Mouse (Mus musculus): ENCODE results near the gene Camk2d. TPM values are rescaled to one million over a fixed set of nuclear protein-coding genes. Genes with fewer than 3 reads are reported as not detected.

Camk2d gene
- total RNA-seq, 1 experiment: 12.4 TPM

DNA sequence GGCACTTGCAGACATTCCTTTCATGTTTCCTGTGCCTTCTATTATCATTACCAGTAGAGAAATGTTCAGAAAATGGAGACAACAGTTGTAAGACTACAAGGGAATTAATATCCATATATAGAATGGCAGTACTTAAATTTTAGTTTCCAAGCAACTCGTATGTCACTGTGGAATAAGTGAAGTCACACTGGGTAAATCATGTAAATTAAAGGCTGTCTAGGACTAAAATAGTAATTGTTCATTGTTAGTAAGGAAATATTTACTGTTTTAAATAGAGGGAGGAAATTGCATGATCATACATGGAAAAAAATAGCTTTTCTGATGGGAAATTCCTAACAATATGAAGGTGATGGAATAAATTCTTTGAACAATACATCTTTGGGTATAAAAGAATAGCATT lies 57.0 kb downstream of the Camk2d start:
- no peak overlapping the region for H3K4me3 ChIP-seq (ENCODE audit: insufficient read depth in 1 of 2, low read depth in 1 of 2, low read length in 2 of 2, poor library complexity in 1 of 2, severe bottlenecking in 1 of 2)
- H3K9ac ChIP-seq (ENCODE audit: insufficient read depth, low read depth, low read length, poor library complexity, severe bottlenecking): no peak overlapping the region
- no peak overlapping the region for H3K27ac ChIP-seq (ENCODE audit: insufficient read depth, low read depth, low read length, poor library complexity, severe bottlenecking)
- DNase-seq (ENCODE audit: low read depth, low spot score): no peak
- TF ChIP-seq ZNF384 (IDR thresholded peaks at IDR 0.05; ENCODE audit: low read depth, low read length): no peak
- TF ChIP-seq CHD2 (IDR thresholded peaks at IDR 0.05; ENCODE audit: low read depth, low read length): no peak
- no peak for TF ChIP-seq MAFK (IDR thresholded peaks at IDR 0.05; ENCODE audit: insufficient read depth, low read depth, low read length)
- no peak for TF ChIP-seq ZC3H11A (IDR thresholded peaks at IDR 0.05; ENCODE audit: borderline replicate concordance, low read depth, low read length)
- TF ChIP-seq HCFC1 (IDR thresholded peaks at IDR 0.05; ENCODE audit: borderline replicate concordance, insufficient read depth, low read length): no peak
- no peaks in the 10 kb centered on the region for H3K36me3 ChIP-seq (ENCODE audit: control insufficient read depth, insufficient read depth, low read length, poor library complexity, severe bottlenecking)
- H3K4me1 ChIP-seq (ENCODE audit: control insufficient read depth in 2 of 2, insufficient read depth in 2 of 2, low read length in 2 of 2, poor library complexity in 1 of 2): no peaks in the 10 kb centered on the region
- in situ Hi-C loops (cut with MboI; ENCODE audit: low sequenced_read_pairs in 2 of 2, unreplicated experiment in 2 of 2): no loop called here
- no peaks in the 10 kb centered on the region for H3K9me3 ChIP-seq (ENCODE audit: control insufficient read depth, insufficient read depth, low read depth, low read length)

GRCm38 (mm10) chr3:126656173-126656572 lies 60.1 kb downstream of the Camk2d start:
- no peak for TF ChIP-seq MAFK (IDR thresholded peaks at IDR 0.05; ENCODE audit: insufficient read depth, low read depth, low read length)
- TF ChIP-seq HCFC1 (IDR thresholded peaks at IDR 0.05; ENCODE audit: borderline replicate concordance, insufficient read depth, low read length): no peak
- no peak for TF ChIP-seq ZC3H11A (IDR thresholded peaks at IDR 0.05; ENCODE audit: borderline replicate concordance, low read depth, low read length)
- TF ChIP-seq CHD2 (IDR thresholded peaks at IDR 0.05; ENCODE audit: low read depth, low read length): no peak
- TF ChIP-seq ZNF384 (IDR thresholded peaks at IDR 0.05; ENCODE audit: low read depth, low read length): no peak
- no peaks in the 10 kb centered on the region for H3K4me1 ChIP-seq (ENCODE audit: control insufficient read depth in 2 of 2, insufficient read depth in 2 of 2, low read length in 2 of 2, poor library complexity in 1 of 2)
- in situ Hi-C loops (cut with MboI; ENCODE audit: low sequenced_read_pairs in 2 of 2, unreplicated experiment in 2 of 2): no loop called here

DNA sequence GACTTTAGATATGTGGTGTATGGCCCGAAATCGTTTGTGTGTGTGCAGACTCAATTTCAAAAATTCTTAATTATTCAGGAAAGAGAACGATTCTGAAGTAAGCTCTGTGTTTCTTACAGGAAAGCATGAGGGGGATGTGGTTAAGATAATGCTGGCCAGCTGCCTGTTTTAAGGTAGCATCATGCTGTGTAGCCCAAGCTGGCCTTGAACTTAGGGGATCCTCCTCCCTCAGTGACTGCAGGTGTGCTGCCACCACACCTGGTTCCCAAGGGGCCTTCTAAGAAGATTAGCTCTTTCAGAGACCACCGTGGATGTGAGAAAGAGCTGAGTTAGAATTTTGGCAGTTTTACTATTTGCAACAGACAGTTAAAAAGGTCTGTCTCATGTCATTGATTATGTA lies 61.8 kb downstream of the Camk2d start:
- TF ChIP-seq CHD2 (IDR thresholded peaks at IDR 0.05; ENCODE audit: low read depth, low read length) (no peak), HCFC1 (IDR thresholded peaks at IDR 0.05; ENCODE audit: borderline replicate concordance, insufficient read depth, low read length) (no peak), ZNF384 (IDR thresholded peaks at IDR 0.05; ENCODE audit: low read depth, low read length) (no peak), ZC3H11A (IDR thresholded peaks at IDR 0.05; ENCODE audit: borderline replicate concordance, low read depth, low read length) (no peak), MAFK (IDR thresholded peaks at IDR 0.05; ENCODE audit: insufficient read depth, low read depth, low read length) (no peak)
- H3K27ac ChIP-seq (ENCODE audit: insufficient read depth, low read depth, low read length, poor library complexity, severe bottlenecking): no peak overlapping the region
- no peaks in the 10 kb centered on the region for H3K36me3 ChIP-seq (ENCODE audit: control insufficient read depth, insufficient read depth, low read length, poor library complexity, severe bottlenecking)
- DNase-seq (ENCODE audit: low read depth, low spot score): no peak
- no peaks in the 10 kb centered on the region for H3K4me1 ChIP-seq (ENCODE audit: control insufficient read depth in 2 of 2, insufficient read depth in 2 of 2, low read length in 2 of 2, poor library complexity in 1 of 2)
- H3K9ac ChIP-seq (ENCODE audit: insufficient read depth, low read depth, low read length, poor library complexity, severe bottlenecking): no peak overlapping the region
- no peak overlapping the region for H3K4me3 ChIP-seq (ENCODE audit: insufficient read depth in 1 of 2, low read depth in 1 of 2, low read length in 2 of 2, poor library complexity in 1 of 2, severe bottlenecking in 1 of 2)
- in situ Hi-C loops (cut with MboI; ENCODE audit: low sequenced_read_pairs in 2 of 2, unreplicated experiment in 2 of 2): no loop called here
- H3K9me3 ChIP-seq (ENCODE audit: control insufficient read depth, insufficient read depth, low read depth, low read length): no peaks in the 10 kb centered on the region

More at GRCm38 (mm10) chr3:126656173-126656572, 60.1 kb downstream of the Camk2d start:
- H3K36me3 ChIP-seq (ENCODE audit: control insufficient read depth, insufficient read depth, low read length, poor library complexity, severe bottlenecking): no peaks in the 10 kb centered on the region
- H3K27ac ChIP-seq (ENCODE audit: insufficient read depth, low read depth, low read length, poor library complexity, severe bottlenecking): no peak overlapping the region
- H3K4me3 ChIP-seq (ENCODE audit: insufficient read depth in 1 of 2, low read depth in 1 of 2, low read length in 2 of 2, poor library complexity in 1 of 2, severe bottlenecking in 1 of 2): no peak overlapping the region
- DNase-seq (ENCODE audit: low read depth, low spot score): no peak
- no peak overlapping the region for H3K9ac ChIP-seq (ENCODE audit: insufficient read depth, low read depth, low read length, poor library complexity, severe bottlenecking)
- H3K9me3 ChIP-seq (ENCODE audit: control insufficient read depth, insufficient read depth, low read depth, low read length): no peaks in the 10 kb centered on the region

GRCm38 (mm10) chr3:126658791-126659190 lies 62.7 kb downstream of the Camk2d start:
- in situ Hi-C loops (cut with MboI; ENCODE audit: low sequenced_read_pairs in 2 of 2, unreplicated experiment in 2 of 2): no loop called here
- Histone ChIP-seq H3K4me1 (ENCODE audit: control insufficient read depth in 2 of 2, insufficient read depth in 2 of 2, low read length in 2 of 2, poor library complexity in 1 of 2) (no peaks in the 10 kb centered on the region), H3K4me3 (ENCODE audit: insufficient read depth in 1 of 2, low read depth in 1 of 2, low read length in 2 of 2, poor library complexity in 1 of 2, severe bottlenecking in 1 of 2) (no peak overlapping the region), H3K36me3 (ENCODE audit: control insufficient read depth, insufficient read depth, low read length, poor library complexity, severe bottlenecking) (no peaks in the 10 kb centered on the region), H3K9ac (ENCODE audit: insufficient read depth, low read depth, low read length, poor library complexity, severe bottlenecking) (no peak overlapping the region), H3K27ac (ENCODE audit: insufficient read depth, low read depth, low read length, poor library complexity, severe bottlenecking) (no peak overlapping the region), H3K9me3 (ENCODE audit: control insufficient read depth, insufficient read depth, low read depth, low read length) (no peaks in the 10 kb centered on the region)
- TF ChIP-seq ZNF384 (IDR thresholded peaks at IDR 0.05; ENCODE audit: low read depth, low read length): no peak
- no peak for DNase-seq (ENCODE audit: low read depth, low spot score)

- TF ChIP-seq ZNF384 (IDR thresholded peaks at IDR 0.05; ENCODE audit: low read depth, low read length): no peak
- TF ChIP-seq HCFC1 (IDR thresholded peaks at IDR 0.05; ENCODE audit: borderline replicate concordance, insufficient read depth, low read length): no peak
- no peak for TF ChIP-seq CHD2 (IDR thresholded peaks at IDR 0.05; ENCODE audit: low read depth, low read length)
- TF ChIP-seq ZC3H11A (IDR thresholded peaks at IDR 0.05; ENCODE audit: borderline replicate concordance, low read depth, low read length): no peak
- TF ChIP-seq MAFK (IDR thresholded peaks at IDR 0.05; ENCODE audit: insufficient read depth, low read depth, low read length): no peak
- H3K9ac ChIP-seq (ENCODE audit: insufficient read depth, low read depth, low read length, poor library complexity, severe bottlenecking): no peak overlapping the region
- no peak overlapping the region for H3K27ac ChIP-seq (ENCODE audit: insufficient read depth, low read depth, low read length, poor library complexity, severe bottlenecking)
- DNase-seq (ENCODE audit: low read depth, low spot score): no peak
- no peaks in the 10 kb centered on the region for H3K36me3 ChIP-seq (ENCODE audit: control insufficient read depth, insufficient read depth, low read length, poor library complexity, severe bottlenecking)
- H3K4me3 ChIP-seq (ENCODE audit: insufficient read depth in 1 of 2, low read depth in 1 of 2, low read length in 2 of 2, poor library complexity in 1 of 2, severe bottlenecking in 1 of 2): no peak overlapping the region
- no peaks in the 10 kb centered on the region for H3K9me3 ChIP-seq (ENCODE audit: control insufficient read depth, insufficient read depth, low read depth, low read length)
- no peaks in the 10 kb centered on the region for H3K4me1 ChIP-seq (ENCODE audit: control insufficient read depth in 2 of 2, insufficient read depth in 2 of 2, low read length in 2 of 2, poor library complexity in 1 of 2)
- in situ Hi-C loops (cut with MboI; ENCODE audit: low sequenced_read_pairs in 2 of 2, unreplicated experiment in 2 of 2): no loop called here
These were observed 63.1 kb downstream of the Camk2d start for GRCm38 (mm10) chr3:126659235-126659634.
